Mouse (Mus musculus): ENCODE data around the gene Ap5b1.

- TF ChIP-seq CTCF (IDR thresholded peaks at IDR 0.05; ENCODE audit: borderline replicate concordance, insufficient read depth, low read depth, low read length): no peak
- TF ChIP-seq POLR2A (IDR thresholded peaks at IDR 0.05; ENCODE audit: borderline replicate concordance, insufficient read depth, low read length): no peak
Observed at GRCm38 (mm10) chr19:5614953-5615352, 47.1 kb downstream of the Ap5b1 start.

All from cerebellum, adult 2 months (tissue).